Mouse (Mus musculus): ENCODE measurements around the gene Rtkn2.

Gene Rtkn2

GRCm38 (mm10) chr10:68107716-68108115 is 128.3 kb downstream of the Rtkn2 start:
- DNase-seq, result no peak

Data from right cerebral cortex, postnatal 25 days (tissue).